Mouse (Mus musculus) c-Kit-positive CD71-negative TER-119-negative erythroid progenitor cells, embryonic 14.5 days (primary cell): ENCODE results near the gene Glis2.

ENCODE experiments used
- DNase-seq: peaks from one replicate; pipeline ENCODE4 v3.0.0-alpha.2; 2013; ENCODE audit warnings: low read depth

Gene Glis2

DNA sequence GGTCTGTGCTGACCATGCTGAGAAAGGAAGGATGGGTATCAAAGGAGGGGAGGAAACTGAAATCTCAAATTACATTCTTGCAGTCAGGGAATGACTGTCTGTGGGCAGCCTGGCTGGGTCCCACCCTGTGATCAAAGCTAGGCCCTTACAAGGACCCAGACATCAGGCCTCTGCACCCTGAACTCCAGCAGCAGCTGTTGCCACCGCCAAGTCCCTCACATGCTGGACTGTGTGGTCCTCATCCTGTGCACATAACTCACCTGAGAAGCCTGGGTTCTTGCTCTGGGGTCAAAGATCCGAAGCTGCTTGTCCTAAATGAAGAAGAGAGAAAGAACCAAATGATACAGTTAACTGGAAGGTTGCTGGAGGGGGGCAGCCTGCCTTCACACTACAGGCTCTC lies 67.1 kb downstream of the Glis2 start:
- no peak for DNase-seq

DNA sequence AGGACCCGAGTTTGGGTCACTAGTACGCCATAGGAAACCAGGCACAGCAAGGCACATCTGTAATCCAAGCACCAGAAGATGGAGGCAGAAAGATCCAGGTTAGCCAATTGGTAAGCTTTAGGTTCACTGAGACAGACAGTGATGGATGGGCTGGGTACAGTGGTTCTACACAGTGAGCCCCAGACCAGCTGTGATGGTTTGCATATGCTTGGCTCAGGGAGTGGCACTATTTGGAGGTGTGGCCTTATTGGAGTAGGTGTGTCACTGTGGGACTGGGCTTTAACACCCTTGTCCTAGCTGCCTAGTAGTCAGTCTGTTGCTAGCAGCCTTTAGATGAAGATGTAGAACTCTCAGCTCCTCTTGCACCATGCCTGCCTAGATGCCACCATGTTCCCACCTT lies 69.3 kb downstream of the Glis2 start:
- DNase-seq: no peak

DNA sequence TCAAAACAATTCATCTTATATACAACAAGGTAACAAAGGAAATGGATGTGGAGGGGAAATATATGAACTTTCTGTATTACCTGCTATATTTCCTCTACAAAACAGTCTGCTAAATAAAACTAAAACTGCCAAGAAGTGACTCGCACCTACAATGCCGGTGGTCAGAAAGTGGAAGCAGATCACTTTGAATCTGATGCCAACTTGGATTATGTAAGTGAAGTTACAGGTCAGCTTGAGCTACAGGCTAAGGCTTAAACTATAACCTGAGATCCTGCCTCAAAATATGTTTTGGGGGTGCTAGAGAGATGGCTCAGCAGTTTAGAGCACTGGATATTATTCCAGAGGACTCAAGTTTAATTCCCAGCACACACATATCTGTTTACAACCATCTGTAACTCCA lies 71.2 kb downstream of the Glis2 start:
- no peak for DNase-seq

DNA sequence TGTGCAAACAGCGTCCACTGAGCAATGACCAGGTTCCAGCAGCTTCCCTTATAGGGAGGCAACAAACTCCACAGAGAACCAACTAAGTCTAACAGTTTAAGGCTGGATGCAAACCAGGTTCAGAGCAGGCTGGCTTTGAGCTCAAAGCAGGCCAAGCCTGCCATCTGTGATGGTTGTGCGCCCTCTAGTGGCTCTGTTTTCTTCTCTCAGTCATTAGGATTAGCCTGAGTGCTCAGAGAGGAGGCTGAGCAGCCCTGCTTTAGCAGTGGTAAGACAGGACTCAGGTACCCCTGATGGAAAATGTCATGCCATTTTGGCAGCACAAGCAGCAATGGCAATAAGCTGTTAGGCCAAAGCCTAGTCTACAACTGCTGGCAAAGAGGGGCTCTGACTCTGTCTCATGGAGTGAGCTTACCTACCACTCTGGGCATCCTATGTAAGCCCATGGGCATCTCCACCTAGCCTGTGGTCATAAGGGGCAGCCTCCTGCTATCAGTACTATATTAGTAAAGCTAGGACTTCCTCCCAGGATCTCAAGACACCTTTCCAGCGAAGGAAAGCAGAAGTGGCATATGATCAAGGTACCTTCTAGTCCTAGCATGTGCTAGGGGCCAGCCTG lies 72.8 kb downstream of the Glis2 start:
- DNase-seq: peak; percentile 80

DNA sequence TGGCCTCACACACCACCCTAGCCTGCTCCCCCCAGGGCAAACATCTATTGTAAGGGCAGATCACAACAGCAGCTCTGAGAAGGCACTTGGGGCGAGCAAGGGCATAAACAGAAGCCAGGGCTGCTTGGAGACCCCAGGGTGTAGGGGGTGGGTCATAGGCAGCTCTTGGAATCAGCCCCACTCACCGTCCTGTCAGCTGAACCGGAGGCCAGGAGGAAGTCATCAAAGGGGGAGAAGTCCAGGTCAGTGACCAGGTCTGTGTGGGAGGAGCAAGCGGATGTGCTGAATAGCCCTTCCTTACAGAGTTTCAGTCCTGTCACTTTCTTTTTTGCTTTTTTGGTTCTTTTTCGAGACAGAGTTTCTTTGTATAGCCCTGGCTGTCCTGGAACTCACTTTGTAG lies 75.8 kb downstream of the Glis2 start:
- DNase-seq: no peak

DNA sequence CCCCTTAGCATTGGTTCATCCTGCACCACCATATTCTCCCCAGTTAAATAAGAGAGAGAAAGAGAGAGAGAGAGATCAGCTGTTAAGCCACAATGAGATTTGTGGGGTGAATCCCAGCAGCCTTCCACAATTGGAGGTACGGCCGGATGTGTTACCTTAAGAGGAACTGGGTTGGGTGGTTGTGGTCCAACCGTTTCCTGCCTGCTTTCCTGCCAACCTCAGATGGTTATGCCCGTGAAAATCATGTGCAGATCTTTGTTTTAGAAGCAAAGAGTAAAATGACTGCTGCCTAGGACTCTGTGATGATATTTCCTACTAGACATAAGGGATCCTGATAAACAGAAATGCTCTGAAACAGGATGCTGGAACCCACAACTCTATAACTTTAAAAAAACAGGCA lies 79.6 kb downstream of the Glis2 start:
- peak; percentile 40 for DNase-seq
